Mouse (Mus musculus) heart, adult 18-20 months (tissue): ENCODE data around the gene Ptprf. TPM values are rescaled to one million over a fixed set of nuclear protein-coding genes. Genes with fewer than 3 reads are reported as not detected.

Source experiments
- DNase-seq, 2 experiments: peaks; one replicate each; pipeline ENCODE4 v3.0.0; 2021 to 2022; ENCODE audit warnings: mixed read lengths in 1 of 2
- long read RNA-seq, 2 experiments: library from polyadenylated mRNA; stranded (forward); transcript quantifications; one replicate each; pipeline ENCODE4 v2.0.0; 2021
- total RNA-seq, 2 experiments: library from RNA; stranded (reverse); gene quantifications; 2 replicates each; pipeline ENCODE4 v1.2.3; 2021

Ptprf gene
- 1 to 10 TPM; 3.5 to 7.0 TPM for total RNA-seq
- long read RNA-seq, experiment 1: 0 reads
- long read RNA-seq, experiment 2: 0 reads

DNA sequence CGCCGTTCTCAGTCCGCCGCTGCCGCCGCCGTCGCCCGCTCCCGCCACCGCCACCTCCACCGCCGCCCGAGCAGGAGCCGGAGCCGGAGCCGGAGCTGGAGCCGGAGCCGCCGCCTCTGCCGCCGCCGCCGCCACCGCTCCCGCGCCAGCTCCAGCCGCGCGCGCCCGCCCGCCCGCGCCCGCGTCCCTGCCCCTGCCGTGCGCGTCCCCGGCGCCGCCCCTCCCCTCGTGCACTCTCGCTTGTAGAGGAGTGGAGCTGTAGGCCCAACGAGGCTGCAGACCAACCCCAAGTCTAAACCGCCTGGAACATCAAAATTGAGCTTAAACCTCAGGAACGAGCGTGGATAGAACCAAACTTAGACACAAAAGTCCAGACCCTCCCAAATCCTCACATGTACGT lies at the start of gene Ptprf:
TSS of gene Ptprf (minus strand) at position 175 of the 400 bp plus-strand sequence.
- DNase-seq: peak; percentile 55 to 68

- peak in 1 of 2 experiments; percentile 12 for DNase-seq
Observed at GRCm38 (mm10) chr4:118336658-118337057, 45.5 kb upstream of the Ptprf start.

GRCm38 (mm10) chr4:118335991-118336390 lies 44.8 kb upstream of the Ptprf start:
- no peak for DNase-seq

- DNase-seq: no peak
Observed at GRCm38 (mm10) chr4:118331777-118332176, 40.6 kb upstream of the Ptprf start.

DNA sequence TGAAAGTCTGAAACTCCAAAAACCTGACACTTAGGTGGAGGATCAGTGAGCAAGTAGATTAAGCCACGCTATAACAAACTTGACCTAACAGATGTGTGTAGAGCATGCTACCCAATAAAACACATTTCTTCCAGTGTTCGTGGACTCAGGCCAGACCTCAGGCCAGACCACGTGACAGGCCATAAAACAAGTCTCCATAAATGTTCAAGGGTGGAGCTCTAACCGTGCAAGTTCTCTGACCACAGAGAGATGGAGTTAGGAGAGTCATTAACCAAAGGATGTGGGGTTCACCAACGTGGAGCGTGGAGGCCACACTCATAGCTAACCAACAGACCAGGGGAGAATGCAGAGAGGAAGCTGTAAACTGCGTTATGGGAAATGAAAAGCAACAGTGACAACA lies 35.3 kb upstream of the Ptprf start:
- DNase-seq: no peak

GRCm38 (mm10) chr4:118320636-118321035 lies 29.4 kb upstream of the Ptprf start:
- DNase-seq: no peak

DNA sequence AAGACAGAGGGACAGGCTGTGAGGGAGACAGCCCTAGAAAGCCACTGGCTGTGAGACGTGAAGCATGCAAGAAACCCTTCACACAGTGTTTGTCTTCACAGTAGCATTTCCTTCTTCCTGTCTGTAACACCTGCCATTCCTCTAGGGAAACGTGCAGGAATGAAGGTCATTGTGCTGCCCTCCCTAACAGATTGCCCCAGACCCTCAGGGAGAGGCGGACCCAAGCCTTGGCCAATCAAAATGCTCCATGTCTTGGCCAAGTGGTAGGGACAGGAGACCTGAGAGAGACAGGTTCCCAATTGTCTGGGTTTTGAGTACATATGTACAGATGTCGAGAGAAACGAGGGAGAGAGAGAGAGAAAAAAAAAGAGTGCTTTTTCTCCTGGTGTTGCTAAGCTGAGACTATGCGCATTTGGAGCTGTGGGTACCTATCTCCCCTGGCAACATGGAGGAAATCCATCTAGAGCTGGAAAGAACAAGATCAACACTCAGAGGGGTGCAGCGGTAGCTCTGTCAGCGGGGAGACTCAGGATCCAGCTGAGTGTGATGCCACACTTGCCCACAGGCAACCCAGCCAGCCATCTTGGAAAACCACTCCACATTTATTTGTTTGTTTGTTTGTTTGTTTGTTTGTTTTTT lies 28.6 kb upstream of the Ptprf start:
- DNase-seq: no peak

- no peak for DNase-seq
Observed at GRCm38 (mm10) chr4:118316662-118317061, 25.5 kb upstream of the Ptprf start.

DNA sequence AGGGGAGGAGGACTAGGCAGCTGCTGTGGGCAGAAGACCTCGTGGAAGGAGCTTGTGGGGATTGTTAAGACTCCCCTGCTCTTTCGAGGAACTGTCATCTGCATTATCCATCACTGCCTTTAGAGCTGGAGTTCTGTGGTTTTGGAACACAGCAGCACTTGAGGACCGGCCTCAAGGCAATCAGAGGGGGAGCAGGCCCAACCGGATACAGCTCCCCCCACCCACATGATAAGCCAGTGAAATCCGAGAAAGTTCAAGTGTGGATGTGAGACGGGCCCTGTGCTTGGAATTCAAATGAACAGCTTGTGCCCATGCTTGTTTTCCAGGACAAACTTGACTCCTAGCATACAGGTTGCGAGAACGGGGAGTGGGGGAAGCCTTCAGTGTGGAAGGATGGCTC lies 24.1 kb upstream of the Ptprf start:
- DNase-seq: no peak

GRCm38 (mm10) chr4:118310461-118310860 lies 19.3 kb upstream of the Ptprf start:
- no peak for DNase-seq

DNA sequence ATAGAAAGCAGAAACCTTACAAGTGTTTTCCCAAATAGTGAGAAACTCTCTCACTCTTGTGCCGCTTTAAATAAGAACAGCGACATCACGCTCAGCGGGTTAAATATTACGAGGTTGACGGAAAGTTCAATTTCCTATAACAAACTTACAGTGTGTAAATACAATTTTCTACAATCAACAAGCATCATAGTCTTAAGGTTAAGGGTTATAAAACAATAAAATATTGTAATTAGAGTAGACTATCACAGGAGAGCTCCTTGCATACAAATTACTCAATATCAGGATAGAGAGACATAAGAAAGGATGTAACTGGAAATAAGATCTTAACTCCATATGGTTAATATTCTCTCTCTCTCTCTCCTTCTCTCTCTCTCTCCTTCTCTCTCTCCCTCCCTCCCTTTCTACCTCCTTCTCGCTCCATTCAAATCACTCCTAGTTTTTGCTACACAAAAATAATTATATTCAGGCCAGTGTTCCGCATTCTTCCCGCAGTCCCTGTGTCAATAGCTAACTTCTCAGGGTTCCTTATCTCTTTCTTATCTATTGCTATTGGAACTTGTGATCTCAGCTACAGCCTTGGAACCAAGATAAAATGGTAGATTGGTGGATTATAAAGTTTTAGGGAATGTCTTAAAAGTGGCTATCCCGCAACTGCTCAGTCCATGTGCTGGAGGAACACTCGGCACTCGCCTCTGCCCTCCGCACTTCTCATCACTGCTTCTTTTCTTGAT lies 16.5 kb upstream of the Ptprf start:
- DNase-seq: no peak

GRCm38 (mm10) chr4:118306113-118306696 lies 15.0 kb upstream of the Ptprf start:
- DNase-seq: no peak

- DNase-seq: no peak
Observed at GRCm38 (mm10) chr4:118304984-118305383, 13.8 kb upstream of the Ptprf start.

GRCm38 (mm10) chr4:118297844-118298243 lies 6.6 kb upstream of the Ptprf start:
- no peak for DNase-seq

DNA sequence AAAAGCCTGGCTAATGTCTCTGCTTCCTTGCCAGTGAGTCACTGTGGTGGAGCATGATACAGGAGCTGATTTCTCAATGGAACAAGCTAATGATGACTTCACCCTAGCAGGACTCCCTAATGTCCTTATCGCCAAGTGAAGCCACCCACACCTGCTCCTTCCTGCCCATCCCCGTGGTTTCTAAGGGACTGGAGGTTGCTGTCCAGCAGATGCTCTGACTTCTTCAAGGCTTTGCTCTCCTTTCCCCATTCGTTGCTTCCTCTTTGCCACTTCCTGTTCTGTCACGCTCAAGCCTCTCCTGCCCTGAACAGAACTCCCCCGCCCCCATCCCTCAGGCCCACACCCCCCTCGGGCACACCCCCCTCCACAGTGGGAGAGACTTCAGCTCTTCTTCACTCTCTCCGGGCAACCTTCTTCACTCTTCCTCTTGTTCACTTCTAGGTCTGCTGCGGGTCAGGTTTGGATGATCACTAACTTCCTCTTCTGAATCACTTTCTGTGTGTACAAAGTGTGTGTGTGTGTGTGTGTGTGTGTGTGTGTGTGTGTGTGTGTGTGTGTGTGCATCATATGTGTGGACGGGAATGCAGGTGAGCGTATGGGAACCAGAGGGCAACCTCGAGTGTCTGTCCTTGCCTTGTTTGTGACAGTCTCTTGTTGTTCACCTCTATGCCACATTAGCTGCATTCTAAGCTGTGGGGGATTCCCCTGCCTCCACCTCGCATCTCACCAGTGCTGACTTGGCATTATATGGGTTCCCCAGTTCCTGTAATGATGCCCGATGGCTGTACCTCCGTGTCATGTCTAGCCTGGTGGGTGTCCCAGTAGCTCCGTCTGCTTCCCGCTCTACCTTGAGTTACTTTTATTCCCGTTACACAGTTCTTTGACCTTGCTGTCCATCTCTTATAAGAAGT lies 4.7 kb upstream of the Ptprf start:
- DNase-seq: no peak

DNA sequence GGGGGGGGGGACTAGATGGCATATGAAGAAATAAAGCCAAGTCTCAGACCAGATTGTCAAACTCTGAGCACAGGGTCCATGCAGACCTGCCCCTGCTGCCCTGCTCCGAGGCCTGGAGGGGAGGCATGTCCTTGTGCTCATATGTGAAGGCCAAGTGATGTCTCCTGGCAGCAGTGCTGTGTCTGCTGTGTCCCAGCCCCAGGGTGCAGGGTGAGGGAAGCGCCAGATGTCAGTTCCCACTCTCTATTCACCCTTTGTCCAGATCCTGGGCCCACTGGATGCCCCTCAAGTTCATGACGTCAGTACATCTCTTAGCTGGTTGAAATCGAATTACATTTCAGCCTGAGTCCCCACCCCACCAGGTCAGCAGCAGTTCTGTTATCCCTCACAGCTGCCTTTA lies 3.6 kb upstream of the Ptprf start:
- no peak for DNase-seq

GRCm38 (mm10) chr4:118292741-118293306 lies 1.6 kb upstream of the Ptprf start:
- peak; percentile 59 to 91 for DNase-seq

DNA sequence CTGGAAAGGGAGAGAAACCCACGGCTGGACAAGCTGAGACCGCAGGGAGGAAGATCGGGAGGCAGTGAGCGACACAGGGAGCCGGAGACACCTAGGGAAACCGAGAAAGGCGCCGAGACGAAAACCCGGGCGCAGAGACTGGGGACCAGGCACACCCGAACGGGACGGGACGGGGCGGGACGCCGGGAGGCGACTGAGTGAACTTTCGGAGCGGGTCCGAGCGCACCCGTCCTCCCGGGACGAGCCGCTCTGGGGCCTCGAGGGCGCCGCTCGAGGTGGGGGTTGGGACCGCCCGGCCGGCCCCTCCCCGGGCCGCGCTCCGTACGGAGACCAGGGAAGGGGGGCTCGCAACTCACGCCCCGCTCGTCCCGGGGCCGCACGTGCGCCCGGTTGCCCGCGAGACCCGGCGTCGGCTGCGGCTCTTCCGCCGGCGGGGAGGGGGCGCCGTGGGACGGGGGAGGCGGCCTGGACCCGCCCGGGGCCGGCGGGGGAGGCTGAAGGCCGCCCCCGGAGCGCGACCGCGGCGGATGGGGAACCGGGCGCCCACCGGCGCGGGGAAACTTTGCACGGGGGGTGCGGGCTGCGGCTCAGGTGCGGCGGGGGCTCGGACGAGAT lies 682 bp downstream of the Ptprf start:
- peak in 1 of 2 experiments; percentile 55 for DNase-seq

DNA sequence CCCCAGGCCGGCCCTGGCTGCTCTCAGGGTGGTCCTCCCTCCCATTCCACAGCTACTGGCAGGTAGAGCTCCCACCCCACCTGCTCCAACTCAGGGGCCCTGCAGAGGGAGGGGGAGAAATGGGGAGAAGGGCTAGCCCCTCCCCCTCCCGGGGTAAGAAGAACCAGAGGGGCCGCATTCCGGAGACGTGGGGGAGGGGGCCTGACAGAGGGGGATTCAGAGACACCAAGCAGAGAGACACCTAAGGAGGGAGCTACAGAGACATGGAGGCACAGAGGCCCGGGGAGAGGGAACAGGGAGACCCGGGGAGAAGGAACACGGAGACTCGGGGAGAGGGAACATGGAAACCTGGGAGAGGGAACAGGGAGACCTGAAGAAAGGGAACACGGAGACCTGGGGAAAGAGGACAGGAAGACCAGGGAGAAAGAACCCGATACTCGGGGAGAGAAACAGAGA lies 1.2 kb downstream of the Ptprf start:
- DNase-seq: no peak

- no peak for DNase-seq
Observed at GRCm38 (mm10) chr4:118289266-118289665, 1.9 kb downstream of the Ptprf start.

DNA sequence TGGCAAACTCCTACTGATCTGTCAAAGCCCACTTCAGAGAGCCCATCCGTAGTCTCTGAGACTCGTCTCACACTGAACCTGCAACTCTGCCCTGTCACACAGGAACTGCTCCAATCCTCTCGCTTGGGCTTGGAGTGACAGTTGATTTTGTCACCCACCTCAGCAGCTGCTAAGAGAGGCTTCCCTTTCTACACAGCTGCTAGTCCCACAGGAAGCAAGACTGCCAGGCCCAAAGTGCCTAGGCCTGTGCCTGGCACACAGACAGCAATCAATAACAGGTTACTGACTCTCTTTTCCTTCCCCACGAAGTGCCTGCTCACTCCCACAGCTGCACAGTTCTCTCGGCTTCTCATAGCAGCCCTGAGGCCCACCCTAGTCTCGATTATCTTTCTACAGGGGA lies 2.7 kb downstream of the Ptprf start:
- no peak for DNase-seq
